Mouse (Mus musculus) kidney, adult 2 months (tissue): ENCODE data around the gene Fars2.

ENCODE experiments used
- CTCF ChIP-seq: fragments of 200-500 bp; conservative IDR thresholded peaks from 2 replicates; pipeline ENCODE4 v1.5.1; 2011; ENCODE audit warnings: low read depth, mild to moderate bottlenecking, control low read depth, low read length, moderate library complexity, mixed read lengths; ENCODE audit not compliant: insufficient read depth, insufficient read length
- POLR2A ChIP-seq: fragments of 200-500 bp; IDR thresholded peaks from one replicate; pipeline ENCODE4 v1.6.1; 2011; ENCODE audit warnings: low read depth, low read length, control low read depth

DNA sequence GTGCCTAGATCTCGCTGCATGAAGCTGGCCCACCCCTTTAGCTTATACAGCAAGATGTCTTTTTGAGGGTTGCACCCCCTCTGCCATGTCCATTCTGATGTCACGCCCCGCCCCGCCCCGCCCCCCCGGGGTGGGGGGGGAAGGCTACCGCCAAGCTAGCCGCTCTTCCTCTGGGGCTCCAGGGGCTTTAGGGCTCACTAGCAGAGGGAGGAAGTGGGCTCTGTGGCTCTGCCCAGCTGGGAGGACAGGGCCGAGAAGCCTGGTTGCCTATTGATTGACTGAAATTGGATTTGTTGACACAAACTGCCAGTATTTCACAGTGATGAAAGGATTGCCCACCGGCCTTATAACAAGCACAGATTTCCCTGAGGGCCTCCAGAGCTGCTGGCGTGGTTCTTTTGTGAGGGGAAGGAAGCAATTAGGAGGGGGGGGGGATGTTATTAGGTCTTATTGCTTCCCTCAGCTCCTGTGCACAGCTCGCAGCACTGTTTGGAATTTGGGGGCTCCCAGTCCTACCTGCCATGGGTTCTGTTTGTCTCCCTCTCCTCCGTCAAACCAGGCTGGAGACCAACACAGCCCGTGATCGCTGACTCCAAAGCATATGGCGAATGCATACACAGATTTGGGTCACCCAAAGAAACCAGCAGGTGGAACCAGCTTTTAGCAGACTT, 466.4 kb downstream of the Fars2 start:
- TF ChIP-seq CTCF (no peak), POLR2A (no peak)
